Mouse (Mus musculus): ENCODE data around the gene Arhgap21.

- TF ChIP-seq POLR2A (IDR thresholded peaks at IDR 0.05; ENCODE audit: control insufficient read depth, low read depth, low read length), result no peak
- no peak for TF ChIP-seq CTCF (IDR thresholded peaks at IDR 0.05; ENCODE audit: control insufficient read depth, insufficient read depth, insufficient replicate concordance, low read depth, low read length)
Measured at GRCm38 (mm10) chr2:20966176-20967100, 2.2 kb downstream of the Arhgap21 start.

Data from testis, adult 2 months (tissue).